Mouse (Mus musculus): Measurements from ENCODE around the gene Osgin1. TPM values are rescaled to one million over a fixed set of nuclear protein-coding genes. Genes with fewer than 3 reads are reported as not detected.

The Osgin1 gene
- polyA plus RNA-seq, 1 experiment from 2014 or later: 0.37 TPM

- H3K27me3 ChIP-seq: 0 out of 2 replicates have a peak, but pooled peaks cover 4% of the 10 kb centered on the region
- H3K27ac ChIP-seq: no peak overlapping the region
- no peaks in the 10 kb centered on the region for H3K9me3 ChIP-seq (replicated peaks)
- H3K9ac ChIP-seq: no peak overlapping the region
- 90% methylated on average over 10 of the region's 10 CpGs for WGBS
- ATAC-seq: no peak
- no peak overlapping the region for H3K4me2 ChIP-seq
- H3K4me1 ChIP-seq: peaks cover 12% of the 10 kb centered on the region; the same call in 1 of the 2 replicates
- H3K4me3 ChIP-seq: no peak overlapping the region
- no peaks in the 10 kb centered on the region for H3K36me3 ChIP-seq (ENCODE audit: poor library complexity, severe bottlenecking)
Measured at GRCm38 (mm10) chr8:119436331-119436730, 2.4 kb downstream of the Osgin1 start.

- Histone ChIP-seq H3K9ac (no peak overlapping the region), H3K4me2 (no peak overlapping the region), H3K27me3 (0 out of 2 replicates have a peak, but pooled peaks cover 4% of the 10 kb centered on the region), H3K36me3 (ENCODE audit: poor library complexity, severe bottlenecking) (no peaks in the 10 kb centered on the region), H3K9me3 (replicated peaks) (no peaks in the 10 kb centered on the region), H3K27ac (no peak overlapping the region), H3K4me3 (no peak overlapping the region), H3K4me1 (peaks cover 12% of the 10 kb centered on the region; the same call in 1 of the 2 replicates)
- WGBS: 19% methylated on average over 9 of the region's 9 CpGs
- ATAC-seq: no peak
Measured at GRCm38 (mm10) chr8:119436933-119437332, 3.0 kb downstream of the Osgin1 start.

- WGBS: 80% methylated on average over 11 of the region's 11 CpGs
Measured at GRCm38 (mm10) chr8:119437506-119437905, 3.6 kb downstream of the Osgin1 start.

GRCm38 (mm10) chr8:119438876-119439275 is 5.0 kb downstream of the Osgin1 start:
- H3K4me1 ChIP-seq: peaks cover 12% of the 10 kb centered on the region; the same call in 1 of the 2 replicates
- H3K4me3 ChIP-seq: no peak overlapping the region
- no peaks in the 10 kb centered on the region for H3K9me3 ChIP-seq (replicated peaks)
- no peak overlapping the region for H3K4me2 ChIP-seq
- H3K36me3 ChIP-seq (ENCODE audit: poor library complexity, severe bottlenecking): no peaks in the 10 kb centered on the region
- 79% methylated on average over 6 of the region's 6 CpGs for WGBS
- H3K27ac ChIP-seq: no peak overlapping the region
- H3K27me3 ChIP-seq: 0 out of 2 replicates have a peak, but pooled peaks cover 4% of the 10 kb centered on the region
- ATAC-seq: no peak
- H3K9ac ChIP-seq: no peak overlapping the region

More at GRCm38 (mm10) chr8:119437506-119437905, 3.6 kb downstream of the Osgin1 start:
- Histone ChIP-seq H3K9ac (no peak overlapping the region), H3K27ac (no peak overlapping the region), H3K4me1 (peaks cover 12% of the 10 kb centered on the region; the same call in 1 of the 2 replicates), H3K4me3 (no peak overlapping the region), H3K4me2 (no peak overlapping the region), H3K36me3 (ENCODE audit: poor library complexity, severe bottlenecking) (no peaks in the 10 kb centered on the region), H3K9me3 (replicated peaks) (no peaks in the 10 kb centered on the region), H3K27me3 (0 out of 2 replicates have a peak, but pooled peaks cover 4% of the 10 kb centered on the region)
- no peak for ATAC-seq

- 85% methylated on average over 2 of the region's 2 CpGs for WGBS
- Histone ChIP-seq H3K4me3 (no peak overlapping the region), H3K9me3 (replicated peaks) (no peaks in the 10 kb centered on the region), H3K27me3 (0 out of 2 replicates have a peak, but pooled peaks cover 4% of the 10 kb centered on the region), H3K9ac (no peak overlapping the region), H3K27ac (no peak overlapping the region), H3K36me3 (ENCODE audit: poor library complexity, severe bottlenecking) (no peaks in the 10 kb centered on the region), H3K4me2 (no peak overlapping the region), H3K4me1 (peaks cover 12% of the 10 kb centered on the region; the same call in 1 of the 2 replicates)
- no peak for ATAC-seq
Measured at GRCm38 (mm10) chr8:119439424-119439823, 5.5 kb downstream of the Osgin1 start.

- Histone ChIP-seq H3K9me3 (replicated peaks) (no peaks in the 10 kb centered on the region), H3K9ac (no peak overlapping the region), H3K36me3 (ENCODE audit: poor library complexity, severe bottlenecking) (no peaks in the 10 kb centered on the region), H3K4me1 (peaks cover 12% of the 10 kb centered on the region; the same call in 1 of the 2 replicates), H3K4me2 (no peak overlapping the region), H3K27me3 (0 out of 2 replicates have a peak, but pooled peaks cover 4% of the 10 kb centered on the region), H3K4me3 (no peak overlapping the region), H3K27ac (no peak overlapping the region)
- ATAC-seq: no peak
- WGBS: 66% methylated on average over 7 of the region's 7 CpGs
Measured at GRCm38 (mm10) chr8:119439893-119440249, 5.9 kb downstream of the Osgin1 start.

GRCm38 (mm10) chr8:119440250-119440951 is 6.5 kb downstream of the Osgin1 start:
- Histone ChIP-seq H3K4me3 (no peak overlapping the region), H3K4me1 (peaks cover 12% of the 10 kb centered on the region; the same call in 1 of the 2 replicates), H3K9ac (no peak overlapping the region), H3K4me2 (peak overlapping the region; percentile 19; the same call in 1 of the 2 replicates), H3K9me3 (replicated peaks) (no peaks in the 10 kb centered on the region), H3K27me3 (0 out of 2 replicates have a peak, but pooled peaks cover 7% of the 10 kb centered on the region), H3K36me3 (ENCODE audit: poor library complexity, severe bottlenecking) (no peaks in the 10 kb centered on the region), H3K27ac (no peak overlapping the region)
- peak; percentile 69; the same call in 1 of the 2 replicates for ATAC-seq
- WGBS: 14% methylated on average over 16 of the region's 16 CpGs

GRCm38 (mm10) chr8:119440952-119441270 is 7.0 kb downstream of the Osgin1 start:
- ATAC-seq: peak; percentile 31; the same call in 1 of the 2 replicates
- H3K27ac ChIP-seq: no peak overlapping the region
- WGBS: 60% methylated on average over 1 of the region's 1 CpGs
- H3K4me3 ChIP-seq: no peak overlapping the region
- peaks cover 12% of the 10 kb centered on the region; the same call in 1 of the 2 replicates for H3K4me1 ChIP-seq
- H3K27me3 ChIP-seq: 0 out of 2 replicates have a peak, but pooled peaks cover 7% of the 10 kb centered on the region
- no peaks in the 10 kb centered on the region for H3K9me3 ChIP-seq (replicated peaks)
- H3K4me2 ChIP-seq: no peak overlapping the region
- H3K9ac ChIP-seq: no peak overlapping the region
- H3K36me3 ChIP-seq (ENCODE audit: poor library complexity, severe bottlenecking): no peaks in the 10 kb centered on the region

GRCm38 (mm10) chr8:119442013-119442412 is 8.1 kb downstream of the Osgin1 start:
- Histone ChIP-seq H3K36me3 (ENCODE audit: poor library complexity, severe bottlenecking) (no peaks in the 10 kb centered on the region), H3K9me3 (replicated peaks) (no peaks in the 10 kb centered on the region), H3K27me3 (peaks cover 7% of the 10 kb centered on the region; the same call in 1 of the 2 replicates), H3K4me1 (peaks cover 12% of the 10 kb centered on the region; the same call in 1 of the 2 replicates), H3K4me3 (no peak overlapping the region), H3K9ac (no peak overlapping the region), H3K4me2 (no peak overlapping the region), H3K27ac (no peak overlapping the region)
- WGBS: 64% methylated on average over 5 of the region's 5 CpGs
- no peak for ATAC-seq

- peaks cover 21% of the 10 kb centered on the region; the same call in 1 of the 2 replicates for H3K4me1 ChIP-seq
- WGBS: 96% methylated on average over 8 of the region's 8 CpGs
- no peak for ATAC-seq
Measured at GRCm38 (mm10) chr8:119442970-119443369, 9.0 kb downstream of the Osgin1 start.

GRCm38 (mm10) chr8:119446211-119446989 is 12.5 kb downstream of the Osgin1 start, which contains the start of gene Necab2:
TSS of gene Necab2 (plus strand) at chr8:119446719.
- Histone ChIP-seq H3K27me3 (peaks cover 29% of the 10 kb centered on the region), H3K4me2 (peak within 1 kb of the TSS; percentile 88), H3K9me3 (replicated peaks) (no peaks in the 10 kb centered on the region), H3K27ac (no peak within 1 kb of the TSS), H3K4me1 (peaks cover 12% of the 10 kb centered on the region; the same call in 1 of the 2 replicates), H3K36me3 (ENCODE audit: poor library complexity, severe bottlenecking) (no peaks in the 10 kb centered on the region), H3K9ac (peak within 1 kb of the TSS; percentile 74), H3K4me3 (peak within 1 kb of the TSS; percentile 67)
- WGBS: 4% methylated on average over 17 of the region's 52 CpGs
- ATAC-seq: peak; percentile 54

More at GRCm38 (mm10) chr8:119442970-119443369, 9.0 kb downstream of the Osgin1 start:
- no peaks in the 10 kb centered on the region for H3K9me3 ChIP-seq (replicated peaks)
- H3K27ac ChIP-seq: no peak overlapping the region
- H3K27me3 ChIP-seq: peaks cover 15% of the 10 kb centered on the region
- H3K4me3 ChIP-seq: no peak overlapping the region
- H3K4me2 ChIP-seq: no peak overlapping the region
- H3K36me3 ChIP-seq (ENCODE audit: poor library complexity, severe bottlenecking): no peaks in the 10 kb centered on the region
- H3K9ac ChIP-seq: no peak overlapping the region

Measured in forebrain, embryonic 13.5 days (tissue).